Mouse (Mus musculus): Measurements from ENCODE around the gene Olfr348. TPM values are rescaled to one million over a fixed set of nuclear protein-coding genes. Genes with fewer than 3 reads are reported as not detected.

Olfr348 gene
- polyA plus RNA-seq (2015; fragmentation: Nextera tagmentation; extraction: Ambion mirVana) = not detected in 2 replicates

DNA sequence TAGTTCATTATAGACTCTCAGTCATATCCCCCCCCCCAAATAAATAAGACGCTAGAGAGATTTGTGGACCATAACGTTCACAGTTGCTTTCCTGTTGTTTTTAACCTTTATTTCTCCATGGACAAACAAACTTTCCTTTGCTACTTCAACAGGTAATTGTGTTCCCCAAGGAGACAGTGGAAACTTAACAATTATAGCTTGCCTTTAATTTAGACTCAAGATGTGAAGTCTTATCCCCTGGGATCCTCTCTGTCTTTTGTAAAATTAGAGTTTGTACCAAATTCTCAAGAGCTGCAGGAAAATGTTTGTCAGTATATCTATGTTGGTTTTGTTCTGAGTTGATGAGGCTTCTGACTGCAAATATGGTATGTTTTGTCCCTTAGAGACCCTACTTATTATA lies at the start of gene Olfr348:
Gene Olfr348 (plus strand): TSS at position 301 of the 400 bp plus-strand sequence.
- ATAC-seq = no peak
- Histone ChIP-seq H3K4me1 (replicated peaks) (no peaks in the 10 kb centered on the region), H3K4me3 (replicated peaks) (no peak within 1 kb of the TSS), H3K4me2 (replicated peaks) (no peak within 1 kb of the TSS), H3K36me3 (no peaks in the 10 kb centered on the region), H3K27me3 (replicated peaks) (no peaks in the 10 kb centered on the region), H3K27ac (no peak within 1 kb of the TSS), H3K9ac (no peak within 1 kb of the TSS), H3K9me3 (no peaks in the 10 kb centered on the region)
- 73% methylated on average over 2 of the region's 2 CpGs for WGBS

- Histone ChIP-seq H3K9me3 (no peaks in the 10 kb centered on the region), H3K27ac (no peak overlapping the region), H3K36me3 (no peaks in the 10 kb centered on the region), H3K4me3 (replicated peaks) (no peak overlapping the region), H3K4me1 (replicated peaks) (no peaks in the 10 kb centered on the region), H3K4me2 (replicated peaks) (no peak overlapping the region), H3K27me3 (replicated peaks) (no peaks in the 10 kb centered on the region), H3K9ac (no peak overlapping the region)
- WGBS = 56% methylated on average over 3 of the region's 3 CpGs
- ATAC-seq = no peak
These were observed 47.9 kb upstream of the Olfr348 start for GRCm38 (mm10) chr2:36736226-36736625.

DNA sequence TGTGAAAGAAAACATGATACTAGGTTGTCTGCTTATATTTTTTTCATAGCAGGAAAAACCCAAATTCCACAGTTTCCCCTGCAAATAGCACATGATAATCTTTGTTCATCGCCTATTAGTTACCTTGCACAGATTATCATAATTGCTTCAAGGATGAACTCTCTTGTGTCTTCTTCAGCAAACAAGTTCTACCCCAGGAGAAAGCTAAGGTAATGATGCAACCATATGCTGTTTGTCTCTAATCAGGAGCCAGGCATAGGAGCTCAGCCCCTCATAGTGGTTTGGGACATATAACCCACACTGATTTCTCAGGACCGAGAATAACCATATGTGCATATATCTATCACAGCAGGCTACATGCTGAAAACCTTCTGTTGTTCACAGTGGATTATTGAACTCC lies 6.2 kb downstream of the Olfr348 start, which contains the start of gene Olfr50:
Gene Olfr50 (plus strand): TSS at position 301 of the 400 bp plus-strand sequence.
- Histone ChIP-seq H3K9me3 (no peaks in the 10 kb centered on the region), H3K27me3 (replicated peaks) (no peaks in the 10 kb centered on the region), H3K4me2 (replicated peaks) (no peak within 1 kb of the TSS), H3K4me3 (replicated peaks) (no peak within 1 kb of the TSS), H3K9ac (no peak within 1 kb of the TSS), H3K36me3 (no peaks in the 10 kb centered on the region), H3K4me1 (replicated peaks) (no peaks in the 10 kb centered on the region), H3K27ac (no peak within 1 kb of the TSS)
- 71% methylated on average over 2 of the region's 2 CpGs for WGBS
- no peak for ATAC-seq

GRCm38 (mm10) chr2:36816932-36817331 lies 32.9 kb downstream of the Olfr348 start, which contains the start of gene Olfr3:
Gene Olfr3 (minus strand): TSS chr2:36817032.
- Histone ChIP-seq H3K4me1 (replicated peaks) (no peaks in the 10 kb centered on the region), H3K9me3 (no peaks in the 10 kb centered on the region), H3K4me3 (replicated peaks) (no peak within 1 kb of the TSS), H3K36me3 (no peaks in the 10 kb centered on the region), H3K9ac (no peak within 1 kb of the TSS), H3K4me2 (replicated peaks) (no peak within 1 kb of the TSS), H3K27ac (no peak within 1 kb of the TSS), H3K27me3 (replicated peaks) (no peaks in the 10 kb centered on the region)
- no peak for ATAC-seq
- 75% methylated on average over 1 of the region's 1 CpGs for WGBS

Other genes with a start within 250 kb of the Olfr348 start
- not detected in 2 replicates for gene Olfr344, start 217.6 kb upstream of the Olfr348 start, polyA plus RNA-seq (2015; fragmentation: Nextera tagmentation; extraction: Ambion mirVana)
- not detected in 2 replicates for gene Olfr345, start 144.2 kb upstream of the Olfr348 start, polyA plus RNA-seq (2015; fragmentation: Nextera tagmentation; extraction: Ambion mirVana)
- not detected in 2 replicates for gene Olfr346, start 98.5 kb upstream of the Olfr348 start, polyA plus RNA-seq (2015; fragmentation: Nextera tagmentation; extraction: Ambion mirVana)
- gene Olfr347, start 52.4 kb upstream of the Olfr348 start, polyA plus RNA-seq (2015; fragmentation: Nextera tagmentation; extraction: Ambion mirVana) = not detected in 2 replicates
- gene Olfr50, start 6.3 kb downstream of the Olfr348 start, polyA plus RNA-seq (2015; fragmentation: Nextera tagmentation; extraction: Ambion mirVana) = not detected in 2 replicates
- gene Olfr3, start 32.8 kb downstream of the Olfr348 start, polyA plus RNA-seq (2015; fragmentation: Nextera tagmentation; extraction: Ambion mirVana) = not detected in 2 replicates
- gene Olfr350, start 62.0 kb downstream of the Olfr348 start, polyA plus RNA-seq (2015; fragmentation: Nextera tagmentation; extraction: Ambion mirVana) = not detected in 2 replicates
- gene Olfr351, start 78.4 kb downstream of the Olfr348 start, polyA plus RNA-seq (2015; fragmentation: Nextera tagmentation; extraction: Ambion mirVana) = not detected in 2 replicates
- gene Olfr352, start 84.2 kb downstream of the Olfr348 start, polyA plus RNA-seq (2015; fragmentation: Nextera tagmentation; extraction: Ambion mirVana) = not detected in 2 replicates
- not detected in 2 replicates for gene Olfr353, start 108.7 kb downstream of the Olfr348 start, polyA plus RNA-seq (2015; fragmentation: Nextera tagmentation; extraction: Ambion mirVana)
- not detected in 2 replicates for gene Olfr354, start 121.4 kb downstream of the Olfr348 start, polyA plus RNA-seq (2015; fragmentation: Nextera tagmentation; extraction: Ambion mirVana)
- gene Olfr355, start 144.6 kb downstream of the Olfr348 start, polyA plus RNA-seq (2015; fragmentation: Nextera tagmentation; extraction: Ambion mirVana) = not detected in 2 replicates
- gene Olfr356, start 152.8 kb downstream of the Olfr348 start, polyA plus RNA-seq (2015; fragmentation: Nextera tagmentation; extraction: Ambion mirVana) = not detected in 2 replicates
- not detected in 2 replicates for gene Olfr357, start 209.6 kb downstream of the Olfr348 start, polyA plus RNA-seq (2015; fragmentation: Nextera tagmentation; extraction: Ambion mirVana)
- gene Olfr358, start 225.1 kb downstream of the Olfr348 start, polyA plus RNA-seq (2015; fragmentation: Nextera tagmentation; extraction: Ambion mirVana) = not detected in 2 replicates